Mouse (Mus musculus): ENCODE measurements at regions not wholly inside any gene's neighbourhood (a gene's known extent, or its start where the extent isn't known, plus 50 kb on each side); places are given as distances from the start of the nearest gene placed in this dataset.

DNA sequence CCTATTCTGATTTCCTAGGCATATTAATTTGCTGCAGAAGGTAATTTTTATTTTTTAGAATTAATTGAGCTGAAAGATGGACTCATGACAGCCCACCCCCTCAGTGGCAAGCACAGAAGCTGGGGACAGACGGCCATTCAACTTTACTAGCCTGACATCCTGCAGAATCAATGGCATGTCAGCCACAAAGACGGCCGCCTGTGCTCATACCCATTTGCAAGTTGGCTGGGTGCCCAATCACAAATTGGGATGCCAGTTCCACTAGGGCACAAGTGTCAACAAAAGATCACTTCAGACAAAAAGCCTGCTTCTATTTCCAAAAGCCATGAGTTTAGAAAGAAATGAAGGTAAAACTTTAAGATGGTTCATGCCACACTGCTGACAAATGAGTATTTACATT lies 447.0 kb downstream of the Nova1 start:
- no peak for TF ChIP-seq POLR2A (IDR thresholded peaks at IDR 0.05; ENCODE audit: insufficient read depth, low read depth, low read length)
- no peak for TF ChIP-seq CTCF (IDR thresholded peaks at IDR 0.05; ENCODE audit: insufficient read depth, low read depth, low read length)
